Mouse (Mus musculus): ENCODE measurements around the gene Atp8a2.
"Not testable (repeated sequence)": the region's sequence is repeated elsewhere in the genome, so short reads cannot be mapped to it uniquely, and the experiment has no call there.

The Atp8a2 gene

DNA sequence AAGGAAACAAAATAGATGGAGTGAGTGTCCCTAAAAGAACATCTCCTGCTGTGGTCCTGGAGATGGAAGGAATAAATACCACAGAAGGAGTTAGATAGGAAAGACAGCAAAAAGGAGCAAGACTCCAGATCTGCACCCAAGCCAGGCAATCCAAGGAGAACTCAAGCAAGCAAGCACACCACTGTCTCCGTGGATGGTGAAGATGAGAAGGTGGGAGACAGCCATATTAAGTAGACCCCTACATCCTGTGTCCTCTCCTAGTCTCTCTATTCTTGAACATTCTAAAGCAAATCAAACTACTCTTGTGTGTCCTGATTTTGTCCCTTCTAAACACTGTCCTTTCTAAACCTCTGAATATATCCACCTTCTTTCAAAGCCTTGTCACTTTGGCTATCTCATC lies 552.8 kb downstream of the Atp8a2 start:
- no peak for DNase-seq (ENCODE audit: low spot score)

DNA sequence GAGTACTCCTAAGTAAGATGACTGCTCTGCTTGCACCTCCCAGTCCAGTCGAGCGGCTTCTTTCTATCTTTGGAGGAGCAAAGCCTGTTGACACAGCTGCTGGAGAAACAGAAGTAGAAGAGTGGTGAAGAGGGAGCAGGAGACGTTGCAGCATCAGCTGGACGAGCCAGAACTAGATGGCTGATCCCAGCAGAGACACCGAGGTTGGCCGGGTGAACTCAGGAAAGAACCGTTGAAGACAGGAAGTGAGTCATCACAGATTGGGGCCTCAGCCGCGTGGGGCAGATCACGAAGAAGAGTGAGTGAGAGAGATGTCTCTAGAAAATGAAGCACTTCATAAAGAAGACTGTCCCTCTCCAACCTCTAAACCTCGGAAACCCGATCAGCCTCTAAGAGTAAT lies 553.4 kb downstream of the Atp8a2 start:
- no peak for DNase-seq (ENCODE audit: low spot score)

DNA sequence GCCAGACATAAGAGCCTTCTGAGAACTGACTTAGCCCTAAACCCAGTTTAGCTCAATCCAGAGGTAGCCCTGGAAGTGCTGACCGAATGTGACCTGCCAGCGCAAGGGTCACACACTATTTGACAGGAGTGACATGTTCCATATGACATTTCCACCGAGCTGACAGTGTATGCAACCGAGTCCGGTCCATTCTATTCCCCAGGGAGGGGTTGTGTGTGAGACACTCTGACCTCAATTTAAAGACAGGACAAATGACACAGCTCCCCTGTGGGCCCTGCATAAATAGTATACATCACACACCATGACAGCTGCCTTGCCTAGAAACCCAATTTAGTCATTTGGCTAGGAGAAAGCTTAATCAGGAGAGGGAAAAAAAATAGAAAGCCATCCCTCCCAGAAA lies 555.1 kb downstream of the Atp8a2 start:
- no peak for DNase-seq (ENCODE audit: low spot score)

DNA sequence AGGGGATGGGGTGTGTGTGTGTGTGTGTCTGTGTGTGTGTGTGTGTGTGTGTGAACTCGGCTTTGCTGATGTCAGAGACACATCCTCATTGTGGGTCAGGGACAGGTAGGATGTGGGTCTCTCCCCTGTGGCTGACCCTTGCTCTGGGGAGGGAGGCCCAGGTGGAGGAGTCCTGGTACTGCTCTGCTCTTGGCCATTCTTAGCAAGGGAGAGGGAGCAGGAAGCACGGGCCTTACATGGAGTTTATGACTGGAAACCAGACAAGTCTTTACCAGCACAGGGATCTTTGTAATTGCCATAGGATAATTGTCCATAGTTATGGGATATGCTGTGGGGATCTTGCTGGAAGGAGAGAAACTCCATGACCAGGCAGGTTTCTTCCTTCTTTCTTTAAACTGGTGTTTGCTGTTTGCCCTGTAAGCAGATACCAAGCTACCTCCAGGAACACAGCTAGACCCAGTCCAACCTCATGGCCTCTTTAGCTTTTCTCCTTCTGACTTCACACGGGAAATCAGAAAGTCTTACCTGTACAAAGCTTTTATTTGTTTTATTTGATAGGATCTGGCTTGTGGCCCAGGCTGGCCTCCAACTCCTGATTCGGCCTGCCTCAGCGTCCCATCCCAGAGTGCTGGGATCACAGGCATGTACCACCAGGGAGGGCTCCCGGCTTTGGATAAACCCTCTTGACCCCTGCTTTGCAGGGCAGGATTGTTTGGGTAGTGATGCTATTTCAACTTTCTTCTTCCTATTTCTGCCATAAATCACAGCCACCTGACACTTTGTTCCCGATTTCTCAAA lies 557.9 kb downstream of the Atp8a2 start:
- DNase-seq (ENCODE audit: low spot score), result no peak

DNA sequence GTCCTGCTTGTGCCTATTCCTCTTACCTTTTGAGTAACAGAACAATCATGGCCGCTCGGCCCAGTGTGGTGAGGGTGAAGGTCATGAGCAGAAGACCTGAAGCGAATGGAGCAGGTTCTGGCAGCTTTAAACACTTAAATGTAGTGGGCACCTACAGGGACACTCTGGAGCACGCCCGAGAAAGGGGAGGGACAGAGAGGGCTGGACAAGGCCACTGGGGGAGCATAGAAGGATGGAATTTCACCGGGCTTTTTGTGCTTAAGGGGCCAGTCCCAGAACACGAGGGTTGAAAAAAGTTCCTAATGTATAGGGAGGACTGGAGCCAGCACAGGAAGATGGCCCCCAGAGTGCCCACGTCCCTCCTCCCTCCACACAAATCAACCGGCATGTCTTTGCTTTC lies 563.0 kb downstream of the Atp8a2 start:
- no peak for DNase-seq (ENCODE audit: low spot score)

DNA sequence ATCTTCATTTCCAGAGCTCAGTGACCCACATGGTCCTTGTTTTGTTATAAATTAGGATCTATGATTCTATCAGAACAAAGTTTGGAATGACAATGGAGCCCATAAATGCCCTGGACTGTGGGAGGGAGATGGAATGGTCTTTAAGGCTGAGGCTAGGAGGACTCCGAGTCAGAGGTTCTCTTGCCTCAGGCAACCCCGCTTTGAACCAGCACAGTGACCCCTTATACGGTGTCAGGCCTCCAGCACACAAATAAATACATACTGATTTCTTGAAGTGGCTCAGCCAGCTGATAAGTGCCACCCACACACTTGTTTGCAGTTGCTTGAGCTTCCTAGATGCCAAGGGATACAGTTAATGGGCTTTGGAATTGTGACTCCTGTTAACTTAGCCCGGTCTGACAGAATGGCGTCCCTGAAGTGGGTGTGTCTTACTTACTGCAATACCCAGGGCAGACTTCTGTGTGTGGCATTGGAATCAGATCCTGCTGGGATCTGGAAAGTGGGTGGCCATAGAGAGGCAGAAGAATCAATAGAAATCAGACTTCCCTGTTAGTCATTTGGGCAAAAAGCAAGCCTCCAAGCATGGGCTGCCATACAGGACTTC lies 563.6 kb downstream of the Atp8a2 start:
- no peak for DNase-seq (ENCODE audit: low spot score)

DNA sequence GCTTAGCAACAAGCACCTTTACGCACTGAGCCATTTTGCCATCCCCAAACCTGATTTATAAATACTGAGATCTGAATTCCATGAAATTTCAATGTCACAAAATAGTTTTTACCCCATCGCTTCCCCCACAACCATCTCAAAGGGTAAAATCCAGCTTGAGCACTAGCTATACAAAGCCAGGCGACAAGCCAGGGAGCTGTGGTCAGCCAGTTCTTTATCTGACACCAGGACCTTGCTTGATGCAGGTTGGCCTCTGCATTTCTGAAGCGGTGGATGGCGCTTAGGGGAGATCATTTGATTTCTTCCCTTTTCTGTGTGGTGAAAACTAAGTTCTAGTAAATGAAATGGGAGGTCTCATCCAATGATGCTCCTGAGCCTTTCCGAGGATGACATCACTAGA lies 564.9 kb downstream of the Atp8a2 start:
- DNase-seq (ENCODE audit: low spot score), result no peak

DNA sequence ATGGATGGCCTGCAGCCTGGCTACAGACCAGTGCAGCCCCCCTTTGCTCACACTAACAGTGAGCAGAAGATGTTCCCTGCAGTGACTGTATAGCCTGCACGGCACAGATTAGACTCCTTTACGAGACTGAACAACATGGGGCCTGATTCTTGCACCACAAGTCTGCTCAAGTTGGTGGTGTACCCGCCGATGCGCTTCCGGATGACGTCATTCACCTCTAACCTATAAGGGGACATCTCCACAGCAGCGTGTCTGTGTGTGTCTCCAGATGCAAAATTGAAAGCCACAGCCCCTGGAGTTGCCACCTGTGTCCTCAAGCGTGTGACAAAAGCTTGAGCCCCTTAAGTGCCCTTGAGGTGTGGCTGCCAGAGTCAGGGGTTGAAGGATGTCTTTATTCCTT lies 566.9 kb downstream of the Atp8a2 start:
- no peak for DNase-seq (ENCODE audit: low spot score)

DNA sequence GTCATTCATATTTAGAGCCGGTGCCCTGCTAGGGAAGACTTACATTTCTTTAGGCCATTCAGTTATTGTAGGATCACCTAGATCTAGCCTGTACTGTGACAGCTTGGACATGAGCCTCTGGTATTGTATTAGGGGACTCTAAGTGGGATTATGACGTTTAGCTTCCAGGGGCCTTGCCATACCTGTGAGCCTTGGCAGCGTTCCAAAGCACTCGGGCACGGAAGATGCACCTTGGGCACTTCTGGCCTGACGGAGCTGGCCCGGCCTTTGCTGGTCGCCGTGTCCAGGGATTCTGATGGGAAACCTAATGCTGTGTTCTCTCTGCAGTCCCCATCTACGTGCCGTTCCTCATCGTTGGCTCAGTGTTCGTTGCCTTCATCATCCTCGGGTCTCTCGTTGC lies 567.7 kb downstream of the Atp8a2 start:
- no peak for DNase-seq (ENCODE audit: low spot score)

DNA sequence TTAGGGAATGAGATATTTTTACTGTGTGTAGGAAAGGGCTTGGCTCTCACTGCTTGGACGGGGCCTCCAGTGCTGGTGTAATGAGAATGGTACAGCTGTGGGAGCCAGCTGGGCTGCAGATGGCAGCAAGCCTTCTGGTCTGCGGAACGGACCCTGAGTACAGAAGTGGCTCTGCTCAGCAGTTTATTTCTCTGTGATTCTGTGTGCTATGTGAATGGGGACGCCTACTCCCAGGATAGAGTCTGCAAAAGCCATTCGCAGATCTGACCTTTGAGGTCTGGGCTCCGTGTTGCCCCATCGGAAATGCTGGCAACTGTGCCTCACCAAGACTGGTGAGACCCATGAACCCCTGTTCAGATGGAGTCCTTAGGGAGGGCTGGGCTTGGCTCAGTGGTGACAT lies 569.2 kb downstream of the Atp8a2 start:
- DNase-seq (ENCODE audit: low spot score), result no peak

DNA sequence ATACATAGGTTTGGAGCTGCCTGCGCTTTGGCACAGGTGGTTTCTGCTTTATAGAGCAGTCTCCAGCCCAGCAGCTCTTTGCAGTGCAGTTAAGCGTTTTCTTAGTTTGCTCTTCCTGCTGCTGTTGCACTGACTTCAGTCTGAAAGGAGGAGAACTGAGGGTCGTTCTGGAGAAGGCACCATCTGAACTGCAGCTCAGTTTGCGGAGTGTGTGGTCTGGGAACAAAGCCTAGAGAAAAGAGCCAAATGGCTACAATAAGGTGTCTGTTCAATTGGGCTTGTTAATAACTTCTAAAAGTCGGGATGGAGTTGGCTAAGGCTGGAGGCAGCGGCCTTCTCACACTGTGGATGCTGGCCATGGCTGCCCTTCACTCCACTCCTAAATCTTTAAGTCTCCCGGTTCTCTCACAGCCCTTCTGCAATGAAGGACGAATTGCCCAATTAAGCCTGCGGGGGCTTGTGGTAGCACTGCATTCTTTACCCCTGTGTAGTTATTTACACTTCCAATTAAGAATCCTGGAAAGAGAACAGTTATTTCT lies 569.8 kb downstream of the Atp8a2 start:
- DNase-seq (ENCODE audit: low spot score), result no peak

DNA sequence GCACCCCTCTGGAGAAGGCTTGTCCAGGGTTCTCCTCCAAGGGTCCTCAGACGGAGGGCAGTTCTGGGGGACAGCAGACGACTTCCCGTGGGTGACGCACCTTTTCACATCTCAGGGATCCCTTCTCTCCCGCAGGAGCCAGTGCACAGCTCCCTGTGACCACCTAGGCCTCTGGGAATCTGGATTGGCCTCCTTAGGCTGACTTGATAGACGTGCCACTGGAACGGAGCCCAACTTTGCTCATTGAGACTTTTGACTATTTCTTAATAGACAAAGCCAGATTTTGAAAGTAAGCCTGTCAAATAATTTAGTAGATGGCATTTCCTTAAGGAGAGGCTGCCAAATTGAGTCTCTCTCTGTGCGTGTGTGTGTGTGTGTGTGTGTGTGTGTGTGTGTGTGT lies 570.3 kb downstream of the Atp8a2 start:
- DNase-seq (ENCODE audit: low spot score), result no peak

DNA sequence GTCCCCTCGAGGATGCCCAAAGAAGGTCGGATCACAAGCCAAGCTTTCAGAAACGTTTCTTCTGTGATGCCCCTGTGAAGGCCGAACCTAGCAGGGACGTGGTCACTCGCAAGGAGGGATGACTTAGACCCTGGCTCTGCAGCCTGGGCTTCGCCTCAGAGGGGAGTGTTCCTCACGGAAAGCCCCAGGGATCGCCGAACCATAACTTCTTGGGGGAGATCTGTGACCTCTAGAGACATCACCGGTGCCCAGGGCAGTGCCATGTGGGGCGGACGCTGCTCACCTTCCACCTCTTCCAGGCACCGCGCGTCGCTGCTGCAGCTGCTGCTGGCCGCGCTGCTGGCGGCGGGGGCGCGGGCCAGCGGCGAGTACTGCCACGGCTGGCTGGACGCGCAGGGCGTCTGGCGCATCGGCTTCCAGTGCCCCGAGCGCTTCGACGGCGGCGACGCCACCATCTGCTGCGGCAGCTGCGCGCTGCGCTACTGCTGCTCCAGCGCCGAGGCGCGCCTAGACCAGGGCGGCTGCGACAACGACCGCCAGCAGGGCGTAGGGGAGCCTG lies 571.1 kb downstream of the Atp8a2 start:
- DNase-seq (ENCODE audit: low spot score), result peak; percentile 26

DNA sequence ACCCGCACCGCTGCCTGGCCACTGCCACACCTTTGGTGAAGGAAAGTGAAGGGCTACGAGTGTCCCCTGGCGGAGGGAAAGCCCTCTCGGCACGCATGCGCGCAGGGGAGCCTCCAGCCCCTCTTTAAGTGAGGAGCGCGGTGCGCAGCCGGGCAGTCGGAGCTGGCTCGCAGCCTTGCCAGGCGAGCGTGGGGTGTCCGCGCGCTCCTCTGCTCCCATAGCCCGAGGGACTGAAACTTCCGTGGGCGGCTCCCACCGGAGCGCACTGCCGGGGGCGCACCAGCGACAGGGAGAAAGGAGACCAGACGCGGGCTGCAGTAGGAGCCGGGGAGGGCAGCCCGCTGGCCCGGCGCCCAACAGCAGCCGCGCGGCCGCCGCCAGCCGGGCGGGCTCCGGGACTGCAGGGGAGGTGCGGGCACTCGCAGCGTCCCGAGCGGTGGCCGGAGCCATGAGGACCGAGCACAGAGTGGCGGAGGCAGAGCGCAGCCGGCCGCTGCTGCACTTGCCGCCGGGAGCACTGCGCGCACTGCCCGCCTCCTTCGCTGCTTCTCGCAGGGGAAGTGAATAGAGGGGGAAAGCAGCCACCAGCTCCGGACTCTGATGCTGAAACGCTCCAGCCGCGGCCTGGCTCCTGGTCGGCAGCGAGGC lies 571.7 kb downstream of the Atp8a2 start, which contains the start of gene Shisa2:
Gene Shisa2 (plus strand): TSS at position 151 of the 648 bp plus-strand sequence.
- peak; percentile 72 for DNase-seq (ENCODE audit: low spot score)

DNA sequence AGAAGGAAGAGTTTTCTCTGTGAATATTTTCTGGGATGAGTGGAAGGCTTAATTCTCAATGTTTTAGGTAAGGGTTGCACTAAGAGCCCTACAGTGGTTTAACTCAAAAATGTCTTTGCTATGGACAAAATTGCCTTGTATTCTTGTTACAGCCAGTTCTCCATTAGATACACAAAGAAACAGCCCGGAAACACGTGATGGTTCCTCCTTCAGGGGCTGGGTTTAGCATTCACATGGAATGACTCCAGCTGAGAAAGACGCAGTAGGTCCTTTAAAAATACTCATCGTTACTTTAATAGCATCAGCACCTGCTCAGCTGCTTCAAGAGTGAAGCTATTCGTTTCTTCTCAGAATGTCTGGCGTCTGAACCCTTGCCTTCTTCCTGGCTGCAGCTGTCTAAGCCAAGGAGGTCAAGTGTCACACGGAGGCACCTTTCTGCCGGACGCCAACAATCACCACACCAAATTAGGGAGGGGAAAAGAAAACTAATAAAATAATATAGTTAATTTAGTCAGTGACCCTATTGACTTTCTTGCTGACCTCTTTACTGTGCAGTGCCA lies 572.6 kb downstream of the Atp8a2 start:
- DNase-seq (ENCODE audit: low spot score), result no peak

DNA sequence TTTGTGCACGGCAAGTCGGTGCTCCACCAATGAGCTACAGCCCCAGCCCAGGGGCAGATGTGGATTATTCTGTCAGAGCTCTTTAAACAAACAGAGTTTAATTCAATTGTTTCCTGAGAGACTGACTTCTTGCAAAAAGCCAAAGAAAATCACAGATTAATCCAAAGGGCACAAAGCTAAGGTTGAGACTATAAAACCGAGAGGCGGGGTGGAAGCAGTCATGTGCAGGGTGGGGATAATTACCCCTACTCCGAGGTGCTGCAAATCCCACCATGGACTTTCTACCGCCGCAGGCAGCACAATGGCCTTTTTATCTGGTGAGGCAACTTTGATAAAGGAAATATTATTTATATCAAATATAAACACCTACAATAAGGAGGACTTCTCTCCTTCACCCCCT lies 580.2 kb downstream of the Atp8a2 start:
- DNase-seq (ENCODE audit: low spot score), result no peak

DNA sequence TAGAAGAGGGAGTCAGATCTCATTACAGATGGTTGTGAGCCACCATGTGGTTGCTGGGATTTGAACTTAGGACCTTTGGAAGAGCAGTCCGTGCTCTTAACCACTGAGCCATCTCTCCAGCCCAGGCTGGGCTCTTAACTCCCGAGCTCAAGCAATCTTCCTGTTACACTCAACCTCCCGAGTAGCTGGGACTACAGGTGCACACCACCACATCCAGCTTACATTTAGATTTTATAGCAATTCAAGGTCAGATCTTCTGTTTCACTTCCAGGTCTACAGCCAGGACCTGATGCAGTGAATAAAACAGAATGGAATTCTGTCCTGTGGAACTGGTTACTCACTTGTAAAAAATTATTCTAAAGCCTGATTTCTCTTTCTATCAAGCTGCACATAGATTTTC lies 582.8 kb downstream of the Atp8a2 start:
- DNase-seq (ENCODE audit: low spot score), result not testable (repeated sequence)

DNA sequence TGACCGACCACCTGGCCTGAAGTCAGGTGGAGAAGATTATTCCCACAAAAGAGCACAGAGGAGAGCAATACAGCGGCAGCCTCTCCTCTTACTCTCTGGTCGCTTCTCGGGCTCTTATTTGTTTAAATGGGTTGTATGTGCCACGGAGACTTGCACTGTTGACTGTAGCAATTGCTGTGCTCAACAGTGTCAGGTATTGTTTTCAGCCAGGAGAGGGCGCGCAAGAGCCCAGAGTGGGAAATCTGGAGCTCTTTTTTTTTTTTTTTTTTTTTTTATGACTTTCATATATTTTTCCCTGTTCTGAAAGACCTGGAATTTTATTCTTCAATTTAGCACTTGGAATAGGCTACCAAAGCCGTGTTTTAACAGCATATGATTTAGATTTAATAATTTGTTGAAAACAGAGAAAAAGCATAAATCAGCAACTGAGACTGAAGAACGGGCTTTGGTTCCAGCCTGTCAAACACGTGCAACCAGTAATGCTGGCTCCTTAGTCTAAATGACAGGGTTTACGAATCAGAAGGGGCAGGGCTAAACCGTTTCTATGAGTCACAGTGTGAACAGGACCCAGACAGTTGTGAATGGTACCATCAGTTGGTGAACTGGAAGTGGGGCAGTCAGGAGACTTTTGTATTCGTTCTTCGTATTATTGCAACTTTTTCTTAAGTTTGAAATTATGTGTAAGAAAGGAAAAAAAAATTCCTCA lies 583.9 kb downstream of the Atp8a2 start:
- peak; percentile 71 for DNase-seq (ENCODE audit: low spot score)

DNA sequence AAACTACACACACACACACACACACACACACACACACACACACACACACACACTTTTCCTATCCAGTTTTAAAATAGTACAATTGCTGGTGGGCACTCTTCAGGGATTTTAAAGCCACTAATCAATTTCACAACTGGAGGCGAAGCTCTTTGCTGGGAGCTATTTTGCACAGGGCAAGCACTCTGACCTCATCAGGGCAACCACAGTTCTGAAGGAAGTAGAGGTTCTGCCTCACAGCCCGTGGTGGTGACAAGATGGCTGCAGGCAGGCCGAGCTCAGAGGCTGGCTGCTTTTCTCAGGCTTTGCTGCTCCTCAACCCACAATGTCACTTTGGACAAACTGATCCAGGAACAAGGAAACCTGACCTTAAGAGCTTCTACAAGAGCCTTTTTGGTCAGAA lies 590.0 kb downstream of the Atp8a2 start:
- DNase-seq (ENCODE audit: low spot score), result no peak

DNA sequence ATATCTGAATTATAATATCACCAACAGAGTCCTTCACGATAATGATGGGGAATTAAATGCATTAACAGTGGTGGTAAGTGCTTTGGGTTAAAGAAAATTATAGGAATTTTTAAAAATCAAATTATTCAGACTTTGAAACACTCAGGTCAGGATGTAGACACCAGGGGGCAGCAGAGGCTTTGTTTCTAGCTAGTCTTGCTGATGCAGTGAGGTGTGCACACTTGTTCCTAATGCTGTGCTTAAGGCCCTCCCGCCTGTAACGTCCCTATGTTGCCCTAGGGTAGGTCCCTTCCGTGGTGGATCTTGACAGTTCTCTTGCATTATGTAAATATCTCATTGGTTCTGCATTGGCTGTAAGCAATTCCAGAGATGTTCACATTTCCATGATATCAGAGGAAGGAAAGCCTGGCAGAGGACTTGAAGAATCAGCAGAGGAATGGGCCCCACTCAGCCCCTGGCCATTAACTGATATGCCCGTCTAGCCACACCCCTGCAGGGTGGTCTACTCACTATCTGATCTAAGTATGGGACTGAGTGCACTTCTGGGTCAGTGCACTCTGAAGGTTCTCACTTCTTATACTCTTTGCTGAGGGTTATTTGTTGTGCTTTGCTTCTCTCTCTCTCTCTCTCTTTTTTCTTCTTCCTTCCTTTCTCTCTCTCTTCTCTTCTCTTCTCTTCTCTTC lies 591.2 kb downstream of the Atp8a2 start:
- DNase-seq (ENCODE audit: low spot score), result peak; percentile 71

DNA sequence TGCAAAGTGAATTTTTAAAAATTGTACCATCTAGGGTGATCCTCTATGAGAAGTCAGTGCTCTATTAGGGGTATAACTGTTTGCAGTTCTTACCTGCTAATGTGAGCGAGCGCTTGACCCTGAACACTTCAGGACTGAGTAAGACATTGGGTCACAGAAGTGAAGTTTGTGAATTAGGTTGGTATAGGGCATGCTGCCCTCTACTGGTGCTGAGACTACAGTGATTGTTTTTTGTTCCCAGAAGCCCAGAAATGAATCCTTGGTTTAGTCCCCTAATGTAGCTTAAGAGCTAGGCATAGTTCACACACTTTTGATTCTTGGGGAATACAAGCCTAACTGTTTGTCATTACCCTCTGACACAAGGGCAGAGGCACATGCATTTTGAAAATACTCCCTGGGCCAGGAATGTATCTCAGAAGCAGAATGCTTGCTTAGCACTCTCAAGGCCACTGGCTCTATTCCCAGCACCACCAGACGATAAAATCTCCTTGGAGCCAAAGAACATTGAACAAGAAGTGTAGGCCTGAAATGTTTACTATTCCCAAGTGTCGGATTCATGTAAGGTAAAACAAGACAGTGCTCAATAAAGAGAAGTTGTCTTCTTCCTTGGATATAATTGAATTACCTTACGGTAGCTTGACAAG lies 592.9 kb downstream of the Atp8a2 start:
- DNase-seq (ENCODE audit: low spot score), result peak; percentile 14
